Mouse (Mus musculus) CH12.LX (cell line): ENCODE data around the gene Pepd. TPM values are rescaled to one million over a fixed set of nuclear protein-coding genes. Genes with fewer than 3 reads are reported as not detected.

ENCODE experiments used
- DNase-seq: peaks from one replicate; pipeline ENCODE4 v3.0.0-alpha.2; 2013; ENCODE audit errors: extremely low read depth
- H3K27ac ChIP-seq: 2 replicates; pipeline ENCODE4 v1.5.1; 2012; ENCODE audit warnings: low read depth, mild to moderate bottlenecking, control low read depth, moderate library complexity; ENCODE audit not compliant: insufficient read depth
- H3K27me3 ChIP-seq: replicated peaks from 2 replicates; pipeline ENCODE3; 2012; ENCODE audit warnings: inconsistent platforms
- H3K36me3 ChIP-seq, 2 experiments: replicated peaks in 1 of 2; 2 replicates each; pipeline versions ENCODE3 to v1.6.1; 2012; ENCODE audit warnings: inconsistent platforms in 1 of 2, low read length in 1 of 2, mild to moderate bottlenecking in 1 of 2, mixed read lengths in 1 of 2, moderate library complexity in 1 of 2; ENCODE audit not compliant: control insufficient read depth in 1 of 2, insufficient read depth in 1 of 2
- H3K4me1 ChIP-seq, 2 experiments: 2 replicates each; pipeline ENCODE4 v1.6.1; 2012; ENCODE audit warnings: inconsistent platforms in 1 of 2, moderate library complexity in 1 of 2; ENCODE audit not compliant: insufficient read depth in 2 of 2, control insufficient read depth in 1 of 2
- H3K4me2 ChIP-seq: 2 replicates; pipeline ENCODE4 v1.6.1; 2012; ENCODE audit warnings: low read depth, mild to moderate bottlenecking, control low read depth; ENCODE audit not compliant: poor library complexity, insufficient read depth, severe bottlenecking
- H3K4me3 ChIP-seq, 3 experiments: fragments of 150-350 bp in 1 of 3; sonication (generic) in 1 of 3; replicated peaks in 1 of 3; 2 replicates each; pipeline versions ENCODE3 to v1.5.1; 2011 to 2012; ENCODE audit warnings: low read depth in 2 of 3, low read length in 2 of 3, mild to moderate bottlenecking in 2 of 3, moderate library complexity in 2 of 3, control low read depth in 1 of 3, improper control_type of control experiment in 1 of 3, inconsistent platforms in 1 of 3, mixed read lengths in 1 of 3; ENCODE audit not compliant: poor library complexity in 1 of 3
- H3K79me2 ChIP-seq: replicated peaks from 2 replicates; pipeline ENCODE4 v1.6.1; 2012; ENCODE audit warnings: mild to moderate bottlenecking, moderate library complexity; ENCODE audit not compliant: control insufficient read depth, poor library complexity, insufficient read depth, severe bottlenecking; ENCODE audit errors: extremely low read depth
- H3K9ac ChIP-seq: 2 replicates; pipeline ENCODE4 v1.6.1; 2012; ENCODE audit warnings: low read depth, mild to moderate bottlenecking, control low read depth, moderate library complexity; ENCODE audit not compliant: insufficient read depth
- H3K9me3 ChIP-seq: replicated peaks from 2 replicates; pipeline ENCODE3; 2012; ENCODE audit warnings: low read length, inconsistent platforms, mixed read lengths
- BHLHE40 ChIP-seq: IDR thresholded peaks from 2 replicates; pipeline ENCODE4 v1.6.1; 2011; ENCODE audit warnings: mild to moderate bottlenecking, low read depth, low read length, improper control_type of control experiment
- CHD1 ChIP-seq: IDR thresholded peaks from 2 replicates; pipeline ENCODE4 v1.6.1; 2012; ENCODE audit warnings: low read depth, low read length, improper control_type of control experiment, inconsistent platforms
- E2F4 ChIP-seq: IDR thresholded peaks from 2 replicates; pipeline ENCODE4 v1.6.1; 2011; ENCODE audit warnings: low read depth, low read length, improper control_type of control experiment; ENCODE audit not compliant: insufficient replicate concordance
- HCFC1 ChIP-seq: IDR thresholded peaks from 2 replicates; pipeline ENCODE4 v1.6.1; 2012; ENCODE audit warnings: low read depth, mild to moderate bottlenecking, inconsistent platforms, low read length, improper control_type of control experiment
- IRF4 ChIP-seq: IDR thresholded peaks from 2 replicates; pipeline ENCODE4 v1.6.1; 2014; ENCODE audit warnings: low read depth, mild to moderate bottlenecking, inconsistent platforms, low read length, improper control_type of control experiment
- JUN ChIP-seq: IDR thresholded peaks from 2 replicates; pipeline ENCODE4 v1.6.1; 2011; ENCODE audit warnings: low read depth, mild to moderate bottlenecking, low read length, improper control_type of control experiment, moderate library complexity; ENCODE audit not compliant: insufficient read depth
- MAFK ChIP-seq: IDR thresholded peaks from 2 replicates; pipeline ENCODE4 v1.6.1; 2011; ENCODE audit warnings: low read length, improper control_type of control experiment; ENCODE audit not compliant: insufficient replicate concordance
- MAX ChIP-seq: IDR thresholded peaks from 2 replicates; pipeline ENCODE4 v1.6.1; 2011; ENCODE audit warnings: low read length, improper control_type of control experiment
- MAZ ChIP-seq: IDR thresholded peaks from 2 replicates; pipeline ENCODE4 v1.6.1; 2012; ENCODE audit warnings: low read depth, mild to moderate bottlenecking, inconsistent platforms, low read length, improper control_type of control experiment, moderate library complexity
- MXI1 ChIP-seq: IDR thresholded peaks from 2 replicates; pipeline ENCODE4 v1.6.1; 2011; ENCODE audit warnings: mild to moderate bottlenecking, low read depth, low read length, improper control_type of control experiment
- MYC ChIP-seq: IDR thresholded peaks from 2 replicates; pipeline ENCODE4 v1.6.1; 2011; ENCODE audit warnings: low read depth, mild to moderate bottlenecking, improper control_type of control experiment, low read length
- NELFE ChIP-seq: IDR thresholded peaks from 2 replicates; pipeline ENCODE4 v1.6.1; 2011; ENCODE audit warnings: low read depth, low read length, improper control_type of control experiment
- POLR2A ChIP-seq: IDR thresholded peaks from 2 replicates; pipeline ENCODE4 v1.6.1; 2011; ENCODE audit warnings: low read depth, mild to moderate bottlenecking, improper control_type of control experiment, low read length
- POLR2AphosphoS2 ChIP-seq: IDR thresholded peaks from 2 replicates; pipeline ENCODE4 v1.6.1; 2011; ENCODE audit warnings: low read depth, low read length, improper control_type of control experiment
- SIN3A ChIP-seq: IDR thresholded peaks from 2 replicates; pipeline ENCODE4 v1.6.1; 2012; ENCODE audit warnings: low read length, improper control_type of control experiment, inconsistent platforms
- TBP ChIP-seq: conservative IDR thresholded peaks from 2 replicates; pipeline ENCODE4 v1.6.1; 2011; ENCODE audit warnings: low read depth, low read length, improper control_type of control experiment
- TCF12 ChIP-seq: IDR thresholded peaks from 2 replicates; pipeline ENCODE4 v1.6.1; 2014; ENCODE audit warnings: low read depth, mild to moderate bottlenecking, inconsistent platforms, low read length, improper control_type of control experiment
- USF1 ChIP-seq: IDR thresholded peaks from 2 replicates; pipeline ENCODE4 v1.6.1; 2014; ENCODE audit warnings: low read depth, mild to moderate bottlenecking, inconsistent platforms, low read length, improper control_type of control experiment
- USF2 ChIP-seq: conservative IDR thresholded peaks from 2 replicates; pipeline ENCODE4 v1.6.1; 2011; ENCODE audit warnings: low read depth, low read length, improper control_type of control experiment
- ZMIZ1 ChIP-seq: IDR thresholded peaks from 2 replicates; pipeline ENCODE4 v1.6.1; 2012; ENCODE audit warnings: low read depth, mild to moderate bottlenecking, inconsistent platforms, low read length, improper control_type of control experiment
- dilution Hi-C: fragments of 300-500 bp; cut with MboI; formaldehyde crosslinking; loops from 2 replicates; pipeline ENCODE4 v1.14.3; 2020; ENCODE audit warnings: low sequenced_read_pairs; ENCODE audit not compliant: extremely low pct_unique_long_range_greater_than_20kb, extremely low pct_ligation_motif_present
- in situ Hi-C: fragments of 300-500 bp; cut with MboI; formaldehyde crosslinking; loops from 3 replicates; pipeline ENCODE4 v1.14.3; 2019; ENCODE audit warnings: low sequenced_read_pairs, low pct_ligation_motif_present, low pct_unique_long_range_greater_than_20kb, mixed read lengths
- polyA plus RNA-seq: library from polyadenylated mRNA; unstranded; fragments of >175 nt; gene quantifications from 2 replicates; pipeline ENCODE4 v1.2.1, GENCODE M21; 2012; ENCODE audit warnings: low read depth; ENCODE audit not compliant: insufficient read length
- total RNA-seq, 2 experiments: library from RNA; depleted of rRNA; stranded (reverse); fragments of 300-350 nt in 1 of 2; fragments of >200 nt in 1 of 2; gene quantifications; 2 replicates each; pipeline ENCODE4 v1.2.3; 2012 to 2014

The Pepd gene
- total and polyA plus RNA-seq, 3 experiments: 52.4 to 68.3 (median 53.5) TPM

DNA sequence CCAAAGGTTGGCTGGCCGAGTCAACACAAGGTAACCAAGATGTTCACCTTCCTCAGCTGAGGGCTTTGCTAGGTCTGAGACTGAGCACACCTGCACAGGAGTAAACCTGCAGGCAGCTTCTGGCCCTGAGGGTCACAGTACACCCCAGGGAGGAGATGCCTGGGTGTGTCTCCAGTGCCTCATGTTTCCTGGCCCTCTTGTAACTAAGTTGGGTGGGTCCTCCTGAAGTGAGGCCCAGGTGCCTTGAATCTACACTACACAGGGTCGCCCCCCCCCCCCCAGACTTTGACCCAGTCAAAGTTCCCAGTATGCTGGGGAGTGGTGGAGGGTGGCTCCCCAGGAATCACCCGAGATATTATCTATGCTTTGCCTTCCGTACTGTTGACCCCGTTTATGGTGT is 117.0 kb downstream of the Pepd start:
- no peak overlapping the region for H3K9ac ChIP-seq
- no peak overlapping the region for H3K27ac ChIP-seq
- dilution Hi-C loops (no loop called here), in situ Hi-C loops (no loop called here)
- peaks cover 2 to 17% of the 10 kb centered on the region in 2 experiments; a peak in 3 of 4 replicates for H3K4me1 ChIP-seq
- TF ChIP-seq JUN (no peak), POLR2AphosphoS2 (no peak), POLR2A (no peak), HCFC1 (no peak), CHD1 (no peak), BHLHE40 (no peak), MAFK (no peak), TBP (no peak), NELFE (no peak)
- H3K9me3 ChIP-seq: no peaks in the 10 kb centered on the region
- H3K36me3 ChIP-seq: peaks cover 27 to 89% of the 10 kb centered on the region in 2 experiments
- no peak overlapping the region for H3K4me3 ChIP-seq
- H3K27me3 ChIP-seq: no peaks in the 10 kb centered on the region
- no peak overlapping the region for H3K4me2 ChIP-seq
- H3K79me2 ChIP-seq: no peaks in the 10 kb centered on the region
- no peak for DNase-seq

GRCm38 (mm10) chr7:35029648-35030047 is 117.5 kb downstream of the Pepd start:
- in situ Hi-C loops (loop anchor here (5.0 kb wide), 2 partner anchors 148 to 238 kb away; no protein-coding TSS in a partner anchor), dilution Hi-C loops (no loop called here)
- H3K27me3 ChIP-seq: no peaks in the 10 kb centered on the region
- H3K9ac ChIP-seq: no peak overlapping the region
- H3K79me2 ChIP-seq: no peaks in the 10 kb centered on the region
- TF ChIP-seq TCF12 (no peak), MXI1 (no peak), MAX (no peak), MYC (no peak), IRF4 (no peak), POLR2A (no peak), ZMIZ1 (no peak), MAZ (no peak), E2F4 (no peak), USF2 (no peak), SIN3A (no peak), USF1 (no peak), MAFK (no peak)
- H3K36me3 ChIP-seq: peaks cover 32 to 90% of the 10 kb centered on the region in 2 experiments
- H3K4me2 ChIP-seq: no peak overlapping the region
- no peak for DNase-seq
- no peak overlapping the region for H3K4me3 ChIP-seq
- H3K9me3 ChIP-seq: no peaks in the 10 kb centered on the region
- peaks cover 2 to 17% of the 10 kb centered on the region in 2 experiments; a peak in 3 of 4 replicates for H3K4me1 ChIP-seq
- no peak overlapping the region for H3K27ac ChIP-seq
